Mouse (Mus musculus): ENCODE measurements at regions not wholly inside any gene's neighbourhood (a gene's known extent, or its start where the extent isn't known, plus 50 kb on each side); places are given as distances from the start of the nearest gene placed in this dataset.
"Not testable (repeated sequence)": the region's sequence is repeated elsewhere in the genome, so short reads cannot be mapped to it uniquely, and the experiment has no call there.

DNA sequence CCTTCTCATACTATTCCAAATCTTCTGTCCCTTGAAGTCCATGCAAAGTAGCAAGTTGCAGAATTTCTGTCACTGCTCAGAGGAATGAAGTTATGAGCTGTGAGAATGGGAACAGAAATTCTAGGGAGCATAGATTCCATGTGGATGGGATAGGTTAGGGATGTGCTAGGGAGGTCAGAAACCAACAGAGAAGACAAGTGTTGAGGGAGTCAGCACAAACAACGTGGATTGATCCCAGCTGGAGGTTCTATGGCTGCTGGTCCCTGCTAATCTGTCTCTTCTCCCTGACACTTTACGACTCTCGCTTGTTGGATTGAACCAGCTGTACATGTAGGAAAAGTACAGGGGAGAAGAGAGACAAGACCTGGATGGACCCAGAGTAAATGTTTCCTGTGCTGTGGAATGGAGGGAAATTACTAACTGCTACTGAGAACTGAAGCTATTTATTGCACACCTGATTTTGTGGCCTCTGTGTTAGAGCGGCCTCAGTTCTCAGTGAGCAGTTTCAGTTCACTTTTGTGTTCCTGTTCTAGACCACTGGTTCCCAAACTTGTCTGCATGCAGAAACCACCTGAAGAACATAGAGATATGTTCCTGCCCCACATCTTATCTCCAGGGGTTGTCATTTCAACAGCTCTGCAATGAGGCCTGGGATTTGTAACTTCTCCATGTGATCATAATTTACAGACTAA lies 151.0 kb downstream of the Ube2e3 start:
- no peak for DNase-seq (ENCODE audit: low read depth, low spot score)

DNA sequence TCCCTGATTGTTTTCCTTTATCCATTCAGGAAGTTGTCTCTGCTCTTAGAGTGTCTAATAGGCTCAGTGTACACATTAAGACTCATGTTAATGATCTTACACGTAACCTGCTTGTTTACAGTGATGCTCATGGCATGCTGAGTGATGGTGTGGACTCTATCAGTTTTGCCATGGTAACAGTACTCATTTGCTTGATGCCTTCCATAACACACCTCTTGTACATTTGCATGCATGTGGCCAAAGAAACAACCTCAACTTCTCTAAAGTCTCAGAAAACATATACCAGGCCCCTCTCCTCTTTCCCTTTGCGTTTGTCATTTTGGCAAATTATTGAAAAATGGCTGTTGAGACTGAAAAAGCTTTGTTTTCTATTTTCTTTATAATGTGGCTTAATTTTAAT lies 155.0 kb downstream of the Ube2e3 start:
- DNase-seq (ENCODE audit: low read depth, low spot score) = no peak

DNA sequence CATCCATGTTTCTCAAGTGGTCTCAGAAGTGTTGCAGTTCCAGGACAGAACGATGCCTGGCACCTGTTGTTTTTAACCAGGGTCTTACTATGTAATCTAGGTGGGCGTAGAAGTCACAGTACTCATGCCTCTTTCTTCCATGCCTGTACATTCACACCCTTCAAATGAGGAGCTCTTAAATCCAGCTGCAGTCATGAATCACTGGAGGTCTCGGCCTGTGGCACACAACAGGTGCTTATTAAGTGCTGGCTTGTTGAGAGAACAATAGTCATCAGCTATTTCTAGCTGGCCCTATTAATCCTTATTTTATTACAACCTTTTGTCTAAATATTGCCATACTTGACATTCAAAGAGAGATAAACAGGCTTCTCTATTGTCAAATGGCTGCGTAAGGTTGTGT lies 157.8 kb downstream of the Ube2e3 start:
- peak; percentile 29 for DNase-seq (ENCODE audit: low read depth, low spot score)

DNA sequence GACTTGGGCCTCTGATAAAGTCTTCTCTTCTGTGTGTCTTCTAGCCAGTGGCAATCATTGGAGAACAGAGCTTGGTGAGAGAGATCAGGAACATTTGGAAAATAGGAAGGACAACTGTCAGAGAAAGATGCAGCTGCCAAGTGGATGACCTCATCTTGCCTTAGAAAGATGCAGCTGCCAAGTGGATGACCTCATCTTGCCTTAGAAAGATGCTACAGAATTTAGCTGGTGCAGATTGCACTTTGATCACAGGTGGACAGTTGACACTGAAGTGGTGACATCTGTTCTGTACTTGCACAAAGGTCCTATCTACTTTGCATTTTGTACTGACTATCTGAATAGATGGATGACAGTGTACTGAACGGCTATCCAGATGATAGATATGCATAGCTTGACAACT lies 163.1 kb downstream of the Ube2e3 start:
- DNase-seq (ENCODE audit: low read depth, low spot score) = no peak

DNA sequence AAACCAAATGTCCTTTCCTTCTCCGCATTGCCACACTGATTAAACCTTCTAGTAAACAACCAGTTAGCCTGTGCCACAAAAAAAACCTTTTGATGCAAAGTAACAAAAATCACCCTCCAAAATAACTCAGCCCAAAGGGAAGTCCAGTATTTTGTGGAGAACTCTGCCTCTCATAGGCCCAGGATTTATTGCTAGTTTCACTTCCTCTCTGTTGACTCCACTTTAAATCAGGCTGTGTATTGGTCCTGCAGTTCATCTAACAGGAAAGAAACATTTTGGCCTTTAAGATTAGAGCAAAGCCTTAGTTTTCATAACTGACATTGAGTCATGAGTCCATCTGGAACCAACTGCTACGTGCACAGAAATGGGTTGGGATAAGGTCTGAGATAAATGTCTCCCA lies 168.4 kb downstream of the Ube2e3 start:
- DNase-seq (ENCODE audit: low read depth, low spot score) = no peak

DNA sequence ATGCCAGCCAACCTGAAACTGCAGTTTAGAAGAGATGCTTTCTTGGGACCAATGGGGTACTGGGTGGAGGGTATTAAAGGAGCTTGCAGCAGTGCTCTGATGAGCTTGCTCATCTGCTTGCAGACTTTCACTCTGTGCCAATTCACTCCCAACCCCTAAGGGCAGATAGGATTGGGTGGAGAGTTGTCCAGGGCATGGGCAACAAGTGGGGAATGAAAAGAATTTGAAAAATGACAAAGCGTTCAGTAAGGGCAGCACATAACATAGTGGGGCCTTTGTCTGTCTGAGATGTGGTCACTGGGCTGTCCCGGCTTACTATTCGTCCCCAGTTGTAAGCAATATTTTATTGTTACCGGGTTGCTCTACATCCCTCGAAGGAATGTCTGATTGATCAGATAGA lies 170.7 kb downstream of the Ube2e3 start:
- DNase-seq (ENCODE audit: low read depth, low spot score) = no peak

DNA sequence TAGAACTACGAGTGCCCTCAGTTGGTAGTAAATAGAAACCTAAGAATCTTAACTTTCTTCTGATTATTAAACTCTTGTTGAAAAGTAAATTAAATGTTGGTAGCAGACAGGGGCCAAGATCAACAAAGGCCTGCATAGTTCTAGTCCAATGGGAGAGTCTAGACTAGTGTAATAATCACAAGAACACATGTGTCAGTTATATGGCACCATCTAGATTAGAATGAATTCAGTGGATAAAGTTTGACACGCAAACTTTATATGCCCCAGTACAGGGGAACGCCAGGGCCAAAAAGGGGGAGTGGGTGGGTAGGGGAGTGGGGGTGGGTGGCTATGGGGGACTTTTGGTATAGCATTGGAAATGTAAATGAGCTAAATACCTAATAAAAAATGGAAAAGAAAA lies 176.9 kb downstream of the Ube2e3 start:
- not testable (repeated sequence) for DNase-seq (ENCODE audit: low read depth, low spot score)

DNA sequence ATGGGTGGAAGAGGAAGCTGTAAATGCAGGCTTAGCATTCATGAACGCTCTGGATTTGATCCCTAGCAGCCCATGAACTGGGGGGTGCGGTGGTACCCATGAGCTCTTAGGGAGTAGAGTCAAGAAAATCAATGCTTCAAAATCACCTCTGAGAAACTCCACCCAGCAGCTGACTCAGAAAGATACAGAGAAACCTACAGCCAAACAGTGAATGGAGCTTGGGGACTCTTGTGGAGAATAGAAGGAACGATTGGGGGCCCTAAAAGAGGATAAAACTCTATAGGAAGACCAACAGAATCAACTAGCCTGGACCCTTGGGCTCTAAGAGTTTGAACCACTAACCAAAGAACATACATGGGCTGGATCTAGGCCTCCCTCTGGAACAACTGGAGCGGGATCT lies 177.6 kb downstream of the Ube2e3 start:
- no peak for DNase-seq (ENCODE audit: low read depth, low spot score)

DNA sequence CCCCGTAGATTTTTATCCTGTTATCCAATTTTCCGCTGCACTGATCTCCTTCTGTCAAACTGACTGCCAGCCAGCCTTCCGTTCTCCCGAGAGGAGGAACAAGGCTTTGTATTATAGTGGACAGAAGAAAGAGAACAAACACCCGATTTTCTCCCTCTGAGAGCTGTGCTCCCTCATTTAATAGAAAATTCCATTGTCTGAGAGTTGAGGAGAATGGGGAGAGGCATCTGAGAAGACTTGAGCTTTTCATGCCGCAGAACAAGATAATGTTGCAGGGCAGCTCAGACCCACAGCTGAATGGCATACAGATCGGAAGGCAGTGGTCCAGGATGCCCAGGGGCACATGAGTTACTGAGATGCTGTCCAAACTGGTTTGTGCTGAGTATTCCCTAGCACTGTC lies 180.1 kb downstream of the Ube2e3 start:
- no peak for DNase-seq (ENCODE audit: low read depth, low spot score)

DNA sequence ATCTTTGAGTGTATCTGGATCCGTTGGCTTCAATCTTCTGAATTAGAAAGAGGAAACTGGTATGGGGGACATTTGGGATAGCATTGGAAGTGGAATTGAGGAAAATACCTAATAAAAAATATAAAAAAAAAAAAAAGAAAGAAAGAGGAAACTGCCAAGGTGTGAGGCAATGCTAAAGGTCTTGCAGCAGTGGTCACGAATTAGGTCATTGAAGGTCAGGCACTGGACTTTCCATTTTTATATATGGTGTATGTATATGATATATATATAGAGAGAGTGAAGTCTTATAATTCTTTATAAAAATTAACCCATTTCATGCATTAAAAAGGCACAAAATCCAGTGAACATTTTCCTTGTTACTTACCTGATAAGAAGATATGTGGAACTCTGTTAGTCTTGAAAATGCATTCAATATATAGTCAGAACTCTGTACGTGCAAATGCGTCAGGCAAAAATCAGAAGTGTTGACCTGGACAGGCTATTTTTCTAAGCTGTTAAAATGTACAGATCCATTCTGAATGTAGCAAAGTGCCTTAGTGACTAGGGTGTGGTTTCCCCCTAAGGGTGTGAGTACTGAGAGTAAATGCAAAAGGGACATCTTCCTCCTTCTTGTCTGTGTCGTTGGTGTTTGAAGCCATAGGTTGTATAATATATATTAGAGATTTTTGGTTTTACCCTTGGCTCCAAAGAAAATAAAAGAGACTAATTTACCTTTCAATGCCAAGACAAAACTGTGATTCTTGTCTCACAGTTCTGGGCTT lies 181.0 kb downstream of the Ube2e3 start:
- DNase-seq (ENCODE audit: low read depth, low spot score) = no peak

DNA sequence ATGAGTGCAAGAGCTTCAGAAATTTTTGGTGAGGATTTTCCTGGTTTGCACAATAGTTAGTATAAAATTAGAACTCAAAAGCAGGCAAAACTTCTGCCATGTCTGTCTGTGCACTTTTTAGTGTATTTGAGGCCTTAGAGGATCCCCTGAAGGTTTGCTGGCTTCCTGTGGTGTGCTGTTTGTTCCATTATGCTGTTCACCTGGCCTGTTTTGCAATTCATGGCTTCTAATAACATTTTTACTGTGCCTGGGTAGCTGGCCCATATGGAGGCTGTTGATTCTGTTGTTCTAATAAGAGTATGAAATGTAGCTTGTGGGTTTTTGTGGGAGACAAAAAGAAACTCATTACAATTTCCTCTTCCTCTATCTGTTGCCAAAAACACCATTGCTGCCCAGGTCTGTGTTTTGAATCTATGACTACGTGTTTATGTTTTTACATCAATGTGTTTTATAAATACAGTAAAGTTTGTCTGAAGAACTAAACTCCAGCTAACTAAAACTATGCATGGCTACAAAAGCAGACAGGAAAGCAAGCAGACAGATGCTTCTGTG lies 182.6 kb downstream of the Ube2e3 start:
- DNase-seq (ENCODE audit: low read depth, low spot score) = no peak

DNA sequence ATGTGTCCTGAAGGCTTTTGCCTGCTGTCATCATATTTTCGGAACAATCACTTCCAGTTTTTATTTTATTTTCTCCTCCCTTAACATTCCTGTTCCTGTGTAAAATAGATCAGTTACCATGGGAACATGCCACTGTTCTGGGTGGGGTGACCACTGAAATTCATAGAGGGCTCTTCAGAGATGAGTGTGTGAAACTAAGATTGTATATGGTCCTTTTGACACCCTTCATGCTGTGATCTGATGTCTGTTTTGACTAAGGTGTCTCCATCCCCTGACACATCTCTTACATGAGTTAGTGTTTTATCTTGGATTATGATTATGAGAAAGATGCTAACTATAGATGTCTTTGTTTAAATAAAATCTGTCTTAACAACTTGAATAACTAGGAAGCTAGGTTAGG lies 184.3 kb downstream of the Ube2e3 start:
- DNase-seq (ENCODE audit: low read depth, low spot score) = no peak

DNA sequence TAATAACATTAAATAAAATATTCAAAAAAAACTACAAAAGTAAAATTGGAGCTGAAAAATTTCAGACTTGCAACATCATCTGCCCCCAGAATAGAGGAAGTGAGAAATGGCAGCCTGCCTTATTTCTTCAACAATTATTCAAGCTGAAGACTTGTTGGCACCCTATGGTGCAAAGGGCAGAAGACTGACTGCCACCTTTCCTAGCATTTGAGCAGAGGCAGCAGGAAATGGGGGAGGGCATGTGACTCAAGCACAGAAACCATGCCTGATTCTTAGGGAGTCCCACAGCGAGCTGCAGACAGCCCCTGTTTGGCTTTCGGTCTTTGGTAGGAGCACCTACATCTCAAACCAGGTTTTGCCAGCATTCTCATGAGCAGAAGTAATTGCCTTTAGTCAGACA lies 188.2 kb downstream of the Ube2e3 start:
- no peak for DNase-seq (ENCODE audit: low read depth, low spot score)

DNA sequence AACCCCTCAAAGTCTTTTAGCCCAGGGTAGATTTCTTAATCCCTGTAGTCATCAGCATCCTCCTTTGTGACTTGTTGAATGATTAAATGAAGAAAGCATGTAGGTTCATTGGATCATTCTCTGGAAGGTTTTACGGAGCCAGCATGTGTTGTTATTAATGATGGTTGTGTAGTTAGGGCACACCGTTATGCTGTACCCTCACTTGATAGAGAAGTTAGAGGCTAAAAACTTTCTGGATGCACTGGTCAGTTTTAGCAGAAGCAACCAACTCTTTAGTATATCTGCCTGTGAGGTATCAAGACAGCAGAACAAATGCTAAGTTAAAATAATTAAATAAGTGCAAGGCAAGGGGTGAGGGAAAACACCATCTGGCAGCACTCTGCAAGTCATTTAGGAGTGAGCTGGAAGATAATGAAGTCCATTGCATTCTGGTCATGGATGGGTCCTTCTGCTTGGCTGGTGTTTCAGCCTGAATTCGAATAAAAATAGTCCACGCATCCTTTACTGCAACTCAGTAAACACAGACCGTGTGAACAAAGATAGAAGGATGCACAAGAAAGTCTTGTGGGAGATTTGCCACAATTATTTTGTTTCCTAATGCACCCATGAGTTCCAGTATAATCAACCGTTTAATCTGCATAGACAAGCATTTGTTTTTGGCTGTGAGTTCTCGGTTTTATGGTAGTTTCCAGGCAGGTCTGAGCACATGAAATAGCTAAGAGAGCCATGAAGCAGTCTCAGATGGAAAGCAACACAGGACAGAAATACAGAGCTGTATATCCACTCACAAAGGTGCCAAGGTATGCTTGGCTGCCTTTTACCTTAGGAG lies 191.4 kb downstream of the Ube2e3 start:
- DNase-seq (ENCODE audit: low read depth, low spot score) = no peak

DNA sequence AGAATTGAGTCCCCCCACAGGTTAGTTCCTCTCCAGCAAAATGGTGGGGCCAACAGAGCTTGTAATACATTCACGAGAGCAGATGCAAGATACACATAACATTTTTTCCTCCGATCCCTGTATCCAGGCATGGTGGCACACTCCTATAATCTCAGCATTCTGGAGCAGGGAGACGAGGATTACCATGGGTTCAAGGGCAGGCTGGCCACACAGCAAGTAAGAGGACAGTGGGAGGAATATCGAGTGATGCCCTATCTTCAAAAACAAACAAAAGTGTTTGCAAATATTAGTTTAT lies 192.0 kb downstream of the Ube2e3 start:
- no peak for DNase-seq (ENCODE audit: low read depth, low spot score)

DNA sequence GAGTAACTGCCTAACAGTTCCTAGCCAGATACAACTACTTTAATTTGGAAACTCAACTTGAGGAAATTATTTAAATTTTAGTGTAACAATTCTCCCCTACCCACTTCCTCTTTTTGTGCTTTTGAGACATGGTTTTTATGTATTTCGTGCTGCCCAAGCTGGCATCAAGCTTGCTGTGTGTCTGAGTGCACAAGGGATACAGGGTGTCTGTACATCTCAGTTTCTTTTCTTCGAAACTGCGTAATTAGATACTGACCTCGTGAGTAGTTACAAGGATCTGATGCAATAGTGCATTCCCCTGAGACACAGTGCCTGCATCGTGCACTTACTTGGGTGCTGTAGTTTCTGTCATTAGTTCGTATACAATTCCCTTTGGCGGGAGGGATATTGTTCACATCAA lies 192.4 kb downstream of the Ube2e3 start:
- DNase-seq (ENCODE audit: low read depth, low spot score) = no peak

DNA sequence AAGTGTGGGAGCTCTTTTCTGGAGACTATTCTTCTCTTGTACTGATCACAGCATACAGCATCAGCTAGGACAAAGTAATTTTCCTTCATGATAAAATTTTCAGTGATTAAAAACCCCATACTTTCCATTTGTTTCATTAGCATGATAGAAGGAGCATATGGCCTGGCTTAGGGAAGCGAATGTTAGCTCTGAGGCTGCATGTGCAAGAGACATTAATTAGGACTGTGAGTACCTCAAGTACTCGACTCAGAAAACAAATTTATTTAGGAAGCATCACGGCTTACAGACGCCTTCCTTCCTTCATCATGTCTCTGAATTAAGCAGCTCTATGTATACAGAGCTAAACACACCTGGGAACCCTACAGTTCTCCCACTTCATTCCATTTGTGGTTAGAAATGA lies 193.6 kb upstream of the Itga4 start:
- DNase-seq (ENCODE audit: low read depth, low spot score) = no peak

DNA sequence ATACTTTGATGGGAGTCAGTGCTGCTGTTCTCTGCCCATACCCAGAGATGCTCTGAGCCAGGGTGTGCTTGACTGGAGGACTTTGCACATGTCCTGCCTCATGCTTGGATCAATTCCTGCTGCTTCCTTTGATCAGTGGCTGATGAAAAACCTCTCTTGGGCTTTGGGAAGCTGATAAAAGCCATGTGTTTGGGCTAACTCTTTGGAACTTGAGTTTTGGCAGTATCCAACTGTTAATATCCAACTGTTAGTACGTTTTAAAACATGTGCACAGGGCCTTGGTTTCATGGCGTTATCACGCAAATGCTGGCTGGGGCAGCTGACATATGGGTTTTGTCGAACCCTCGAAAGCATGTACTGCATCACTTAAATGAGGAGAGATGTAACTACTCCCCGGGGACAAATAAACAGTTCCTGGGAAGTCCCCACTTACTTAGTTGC lies 193.0 kb upstream of the Itga4 start:
- peak; percentile 42 for DNase-seq (ENCODE audit: low read depth, low spot score)

DNA sequence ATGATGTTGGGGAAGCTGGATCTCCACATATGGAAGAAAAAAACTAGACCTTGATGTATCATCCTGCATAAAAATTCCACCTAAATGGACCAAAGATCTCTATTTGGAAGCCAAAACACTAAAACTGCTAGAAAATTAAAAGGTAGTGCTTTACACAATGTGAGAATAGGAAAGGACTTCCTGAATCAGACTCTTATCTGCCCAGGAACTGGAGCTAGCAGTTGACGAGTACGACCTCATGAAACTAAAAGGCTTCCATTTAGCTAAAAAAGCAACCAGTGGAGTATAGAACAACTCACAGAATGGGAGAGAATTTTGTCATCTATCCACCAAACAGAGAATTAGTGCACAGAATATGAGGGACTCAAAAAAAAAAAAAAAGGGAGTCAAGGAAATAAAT lies 191.6 kb upstream of the Itga4 start:
- no peak for DNase-seq (ENCODE audit: low read depth, low spot score)

DNA sequence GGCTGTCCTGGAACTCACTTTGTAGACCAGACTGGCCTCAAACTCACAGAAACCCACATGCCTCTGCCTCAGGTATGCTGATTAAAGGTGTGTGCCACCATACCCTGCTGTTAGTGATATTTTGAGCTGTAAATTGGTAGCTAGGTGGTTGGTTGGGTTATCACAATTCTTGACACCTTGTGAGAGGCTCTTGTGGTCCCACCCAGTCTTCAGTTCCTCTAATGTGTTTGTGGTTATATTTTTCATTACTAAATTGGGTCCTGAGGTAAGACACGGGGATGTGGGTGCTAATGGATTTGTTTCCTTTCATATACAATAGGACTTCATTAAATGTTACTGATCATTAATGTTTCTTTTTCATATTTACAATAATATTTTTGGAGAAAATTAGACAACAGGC lies 189.9 kb upstream of the Itga4 start:
- no peak for DNase-seq (ENCODE audit: low read depth, low spot score)

DNA sequence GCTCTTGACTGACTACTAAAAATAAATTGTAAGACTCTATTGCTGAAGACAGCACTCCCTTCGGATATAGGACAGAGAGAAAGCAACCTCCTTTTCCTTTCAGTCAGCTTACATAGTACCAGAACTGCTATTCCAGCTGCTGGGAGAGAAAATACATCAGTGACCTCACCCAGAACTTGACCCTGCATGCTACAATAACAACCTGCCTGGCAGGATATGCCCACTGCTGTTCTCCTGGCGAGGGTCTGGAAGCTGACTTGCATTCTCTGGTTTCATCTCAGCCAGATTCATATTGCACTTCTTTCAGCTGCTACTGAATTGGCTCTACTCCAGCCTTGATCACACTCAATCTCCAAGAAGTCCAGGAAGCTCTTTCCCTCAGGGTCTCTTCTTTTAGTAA lies 179.1 kb upstream of the Itga4 start:
- no peak for DNase-seq (ENCODE audit: low read depth, low spot score)

DNA sequence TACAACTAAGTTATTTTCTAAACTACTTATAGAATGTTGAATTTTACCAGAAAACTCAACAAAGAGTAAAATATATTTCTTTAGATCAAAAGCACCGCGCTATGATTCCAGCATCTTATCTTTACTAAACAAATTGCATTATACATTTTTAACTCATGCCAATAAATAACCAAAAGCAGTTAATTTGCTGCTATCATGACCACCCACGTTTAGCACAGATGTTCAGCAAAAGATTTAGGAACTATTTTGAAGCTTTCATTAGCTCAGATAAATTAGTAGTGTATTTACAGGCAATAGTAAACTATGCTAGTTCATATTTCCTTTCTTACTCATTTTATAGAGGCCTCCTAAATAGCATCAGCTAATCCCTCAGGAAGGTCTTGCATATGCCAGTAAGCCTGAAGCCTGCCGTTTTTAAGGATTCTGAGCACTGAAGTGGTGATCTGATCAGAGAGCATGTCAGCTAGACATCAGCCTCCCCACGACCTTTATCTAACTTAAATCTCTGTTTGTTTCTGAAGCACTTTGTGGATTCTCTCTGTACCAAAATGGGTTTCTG lies 176.3 kb upstream of the Itga4 start:
- DNase-seq (ENCODE audit: low read depth, low spot score) = no peak
